Mouse (Mus musculus): Measurements from ENCODE around the gene Fig4.

DNA sequence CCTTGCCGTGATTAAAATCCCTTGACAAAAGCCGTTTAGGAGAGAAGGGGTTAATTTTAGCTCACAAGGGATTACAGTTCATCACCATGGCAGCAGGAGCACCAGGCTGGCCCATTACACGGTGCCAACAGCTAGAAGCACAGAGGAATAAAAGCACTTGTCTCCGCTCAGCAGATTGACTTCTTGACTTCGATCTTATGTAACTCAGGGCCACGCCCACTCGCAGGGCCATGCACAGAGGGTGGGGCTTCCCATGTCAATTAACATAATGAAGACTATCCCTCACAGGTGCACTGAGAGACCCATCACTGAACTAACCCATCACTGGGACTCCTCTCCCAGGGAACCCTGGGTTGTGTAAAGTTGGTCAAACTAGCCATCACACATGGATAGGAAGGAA, 7.9 kb downstream of the Fig4 start:
- TF ChIP-seq POLR2A (IDR thresholded peaks at IDR 0.05; ENCODE audit: control insufficient read depth in 1 of 2, insufficient read depth in 1 of 2, low read depth in 1 of 2, low read length in 2 of 2, poor library complexity in 1 of 2) (no peak), EP300 (IDR thresholded peaks at IDR 0.05; ENCODE audit: low read depth in 1 of 2, low read length in 2 of 2) (no peak), NELFE (IDR thresholded peaks at IDR 0.05; ENCODE audit: low read depth, low read length) (no peak), CTCF (IDR thresholded peaks at IDR 0.05 in 2 of 3, conservative IDR thresholded peaks at IDR 0.05 in 1 of 3; ENCODE audit: control insufficient read depth in 1 of 3, insufficient read depth in 1 of 3, low read depth in 2 of 3, low read length in 3 of 3, poor library complexity in 1 of 3, severe bottlenecking in 1 of 3) (no peak)
